Mouse (Mus musculus) A20 (cell line): ENCODE measurements around the gene Tmem125.
"Not testable (repeated sequence)": the region's sequence is repeated elsewhere in the genome, so short reads cannot be mapped to it uniquely, and the experiment has no call there.

Experiments used
- DNase-seq: peaks from one replicate; pipeline ENCODE4 v3.0.0-alpha.2; 2011; ENCODE audit warnings: low read depth, low spot score

Tmem125 gene

GRCm38 (mm10) chr4:118537801-118538200, 6.0 kb downstream of the Tmem125 start:
- no peak for DNase-seq

DNA sequence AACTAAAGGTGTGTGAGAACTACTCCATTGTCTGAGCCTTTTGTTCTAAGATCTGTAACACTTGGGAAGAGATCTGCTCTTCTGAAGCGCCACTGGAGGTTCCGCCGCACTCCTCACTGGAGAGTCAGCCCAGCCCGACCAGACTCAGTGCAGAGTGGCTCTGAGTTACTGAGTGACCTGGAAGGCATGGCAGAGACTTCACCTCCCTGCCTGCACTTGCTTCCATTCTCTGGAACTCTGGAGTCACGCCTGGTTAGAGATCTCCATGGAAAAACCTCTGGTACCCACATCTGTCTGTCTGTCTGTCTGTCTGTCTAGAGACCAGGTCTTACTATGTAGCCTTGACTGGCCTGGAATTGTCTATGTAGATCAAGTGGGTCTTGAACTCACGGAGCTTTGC, 8.2 kb downstream of the Tmem125 start:
- no peak for DNase-seq

GRCm38 (mm10) chr4:118533605-118534004, 10.2 kb downstream of the Tmem125 start:
- DNase-seq = no peak

DNA sequence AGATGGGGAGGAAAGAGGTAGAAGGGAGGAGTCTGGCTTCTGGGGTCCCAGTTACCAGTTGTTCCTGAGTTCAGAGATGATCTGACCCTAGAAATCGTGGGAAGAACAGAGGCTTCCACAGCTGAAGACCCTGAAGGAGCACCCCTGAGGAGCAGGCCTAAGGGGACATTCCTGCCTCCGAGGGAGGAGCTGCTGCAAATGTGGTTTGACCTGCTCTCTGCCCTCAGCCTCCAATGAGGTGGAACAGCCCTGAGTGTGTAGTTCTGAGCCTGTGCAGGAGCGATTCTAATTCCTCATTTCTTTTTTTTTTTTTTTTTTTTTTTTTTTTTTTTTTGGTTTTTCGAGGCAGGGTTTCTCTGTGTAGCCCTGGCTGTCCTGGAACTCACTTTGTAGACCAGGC, 10.7 kb downstream of the Tmem125 start:
- DNase-seq = no peak

- DNase-seq = no peak
These were observed 11.2 kb downstream of the Tmem125 start for GRCm38 (mm10) chr4:118532663-118533062.

DNA sequence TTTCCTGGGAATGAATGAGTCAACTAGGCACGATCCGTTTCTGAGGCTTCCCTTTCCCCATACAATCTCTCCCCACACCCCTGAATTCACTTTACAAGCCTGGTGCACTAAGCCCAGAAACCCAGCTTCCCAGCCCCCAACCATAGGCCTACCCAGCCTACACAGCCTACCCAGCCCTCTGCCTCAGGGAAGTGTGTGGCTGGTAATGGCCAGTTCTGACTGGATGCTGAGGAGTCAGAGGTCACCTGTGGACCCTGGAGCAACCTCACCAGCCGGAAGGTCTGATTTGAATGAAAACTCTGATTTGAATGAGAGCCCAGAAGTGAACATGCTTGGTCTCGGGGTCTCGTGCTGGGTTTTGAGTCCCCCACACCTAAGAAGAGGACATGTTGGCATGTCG, 16.1 kb downstream of the Tmem125 start:
- no peak for DNase-seq

DNA sequence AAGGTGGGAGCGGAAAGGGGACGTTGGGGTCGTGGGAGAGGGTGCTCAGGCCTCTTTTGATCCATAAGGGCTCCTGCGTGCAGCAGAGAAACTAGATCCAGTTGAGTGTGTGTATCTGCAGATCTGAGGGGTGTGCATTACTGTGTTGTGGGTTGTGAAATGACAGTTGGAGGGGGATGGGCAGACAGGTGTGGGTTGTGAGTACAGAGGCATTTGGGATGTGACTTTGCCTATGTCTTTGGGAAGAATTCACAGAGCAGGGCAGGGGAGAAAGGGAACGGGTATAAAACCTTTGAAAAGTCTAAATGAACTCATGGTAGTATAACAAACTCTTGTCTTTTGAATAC, 16.5 kb downstream of the Tmem125 start:
- DNase-seq = no peak

DNA sequence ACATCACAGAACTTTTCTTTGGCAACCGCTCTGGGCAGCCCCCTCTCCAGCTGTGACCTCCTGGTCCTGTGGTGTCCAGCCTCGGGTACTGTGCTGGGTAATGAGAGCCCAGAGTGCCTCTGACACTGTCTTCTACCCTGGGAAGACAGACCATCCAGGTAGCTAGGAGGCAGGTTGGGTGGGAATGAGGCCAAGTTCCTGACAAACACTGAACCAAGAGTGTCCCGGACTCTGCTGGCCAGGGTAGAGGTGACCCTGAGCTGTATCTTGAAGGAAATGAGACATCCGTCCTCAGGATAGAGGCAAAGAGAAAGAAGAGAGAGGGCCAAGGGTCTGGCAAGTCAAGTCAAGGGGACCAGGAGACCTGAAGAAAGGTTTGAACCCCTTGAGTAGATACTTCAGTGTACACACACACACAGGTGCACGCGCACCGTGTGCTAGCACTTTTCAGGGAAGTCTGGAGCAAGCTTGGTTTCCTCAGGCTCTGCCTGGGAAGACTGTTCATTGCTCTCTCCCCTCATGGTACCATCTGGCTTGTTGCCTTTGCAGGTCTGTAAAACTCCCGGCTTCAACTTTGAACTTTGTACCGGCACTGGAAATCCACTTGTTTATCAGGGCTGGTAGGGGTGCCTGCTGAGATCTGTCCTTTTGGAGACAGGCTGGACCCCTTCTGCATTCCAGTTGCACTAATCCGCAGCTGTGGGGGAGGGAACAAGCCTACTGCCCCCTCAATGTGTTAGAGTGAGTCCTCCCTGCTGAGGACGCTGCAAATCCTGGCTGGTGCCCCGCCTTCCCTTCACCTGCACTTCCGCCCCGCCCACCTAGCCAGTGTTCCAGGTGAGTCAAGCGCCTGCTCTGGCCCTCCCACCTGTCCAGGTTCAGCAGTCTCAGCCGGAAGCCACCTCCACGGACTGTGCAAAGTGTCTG, 17.2 kb downstream of the Tmem125 start, which contains the start of gene 2610528J11Rik:
2610528J11Rik (plus strand) TSS at position 592 of the 927 bp plus-strand sequence.
- no peak for DNase-seq

DNA sequence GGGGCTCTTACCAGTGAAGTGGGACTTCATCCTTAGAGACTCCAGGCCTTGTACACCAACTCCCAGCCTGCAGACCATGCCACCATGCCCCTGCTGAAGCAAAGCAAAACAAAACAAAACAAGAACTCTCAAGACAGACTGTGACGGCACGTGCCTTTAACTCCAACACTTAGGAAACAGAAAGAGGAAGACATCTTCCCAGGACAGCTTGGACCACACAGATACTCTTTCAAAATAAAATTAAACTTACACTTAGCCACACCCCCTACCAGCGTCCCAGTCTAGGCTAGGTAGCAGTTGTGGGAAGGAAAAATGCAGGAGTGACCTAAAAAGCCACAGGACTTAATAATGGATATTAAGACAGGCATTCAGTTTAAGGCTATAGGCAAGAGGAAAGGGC, 18.1 kb downstream of the Tmem125 start:
- no peak for DNase-seq

- DNase-seq = no peak
These were observed 19.9 kb downstream of the Tmem125 start for GRCm38 (mm10) chr4:118523976-118524375.

DNA sequence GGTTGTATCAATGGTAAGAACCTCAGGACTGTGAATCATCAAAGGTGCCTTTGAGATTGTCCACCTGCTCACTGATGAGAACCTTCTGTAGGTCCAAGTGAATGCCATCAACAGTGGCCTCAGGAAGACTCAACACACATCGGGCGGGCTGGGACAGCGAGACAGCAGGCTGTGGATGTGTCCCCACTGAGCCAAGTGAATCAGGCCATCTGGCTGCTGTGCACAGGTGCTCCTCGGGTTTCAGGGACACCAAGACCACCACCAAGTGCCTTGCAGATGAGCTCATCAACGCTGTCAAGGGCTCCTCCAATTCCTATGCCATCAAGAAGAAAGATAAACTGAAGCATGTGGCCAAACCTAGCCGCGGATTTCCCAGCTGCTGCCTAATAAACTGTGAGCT, 21.6 kb downstream of the Tmem125 start:
- no peak for DNase-seq

GRCm38 (mm10) chr4:118518208-118518607, 25.6 kb downstream of the Tmem125 start:
- DNase-seq = no peak

- DNase-seq = no peak
These were observed 26.2 kb downstream of the Tmem125 start for GRCm38 (mm10) chr4:118517497-118518146.

DNA sequence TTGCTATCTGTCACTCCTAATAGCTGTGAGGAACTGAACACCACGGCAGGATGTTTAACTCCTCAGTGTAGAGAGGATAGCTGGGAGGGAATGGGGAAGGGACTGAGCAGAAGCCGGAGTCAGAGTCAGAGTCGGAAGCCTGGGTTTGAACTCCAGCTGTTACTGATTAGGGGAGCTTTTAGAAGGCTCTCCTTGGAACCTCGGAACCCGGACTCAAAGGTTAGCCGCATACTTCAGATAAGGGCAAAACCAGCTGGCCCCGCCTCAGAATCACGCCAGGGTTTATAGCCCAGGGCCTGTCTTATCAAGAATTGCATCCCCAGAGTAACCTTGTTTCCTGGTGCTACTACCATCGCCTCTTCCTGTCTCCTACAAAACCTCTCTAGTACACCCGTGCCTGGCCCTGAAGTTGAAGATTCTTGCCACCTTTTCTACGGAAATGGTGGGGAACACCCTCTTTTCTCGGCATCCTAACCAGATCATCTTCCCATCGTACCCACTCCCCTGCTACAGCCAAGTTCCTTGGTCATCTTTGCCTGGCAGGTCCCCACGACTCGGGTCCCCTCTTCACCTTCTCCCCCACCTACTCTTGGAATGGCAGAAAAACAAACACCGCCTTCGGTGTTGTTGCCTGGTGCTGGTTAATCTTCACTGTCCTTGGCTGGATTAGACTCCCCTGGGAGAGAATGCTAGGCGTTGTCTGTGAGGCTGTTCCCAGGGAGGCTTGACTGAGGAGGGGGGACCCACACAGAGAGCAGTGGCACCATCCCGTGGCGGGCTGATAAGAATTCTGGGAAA, 26.9 kb downstream of the Tmem125 start:
- DNase-seq = no peak

DNA sequence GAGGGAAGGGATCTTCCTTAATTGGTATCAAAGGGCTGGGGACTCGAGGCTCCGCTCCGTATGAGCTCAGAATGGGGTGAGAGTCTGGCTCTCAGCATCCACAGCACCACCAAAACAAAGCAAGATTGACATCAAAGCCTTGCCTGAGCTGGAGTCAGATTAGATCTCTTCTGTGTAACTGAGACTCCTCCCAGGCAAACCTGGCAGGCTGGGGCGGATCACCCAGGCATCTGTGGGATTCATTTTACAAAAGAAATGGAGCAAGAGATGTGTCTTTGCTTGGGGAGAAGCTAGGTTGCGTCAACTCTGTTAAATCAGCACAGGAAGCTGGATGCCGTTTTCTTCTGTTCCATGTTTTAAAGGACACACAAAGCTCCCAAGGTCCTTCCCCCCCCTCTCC, 34.8 kb downstream of the Tmem125 start:
- DNase-seq = no peak

GRCm38 (mm10) chr4:118507171-118507570, 36.7 kb downstream of the Tmem125 start:
- not testable (repeated sequence) for DNase-seq

- DNase-seq = no peak
These were observed 38.3 kb downstream of the Tmem125 start for GRCm38 (mm10) chr4:118505551-118505950.

DNA sequence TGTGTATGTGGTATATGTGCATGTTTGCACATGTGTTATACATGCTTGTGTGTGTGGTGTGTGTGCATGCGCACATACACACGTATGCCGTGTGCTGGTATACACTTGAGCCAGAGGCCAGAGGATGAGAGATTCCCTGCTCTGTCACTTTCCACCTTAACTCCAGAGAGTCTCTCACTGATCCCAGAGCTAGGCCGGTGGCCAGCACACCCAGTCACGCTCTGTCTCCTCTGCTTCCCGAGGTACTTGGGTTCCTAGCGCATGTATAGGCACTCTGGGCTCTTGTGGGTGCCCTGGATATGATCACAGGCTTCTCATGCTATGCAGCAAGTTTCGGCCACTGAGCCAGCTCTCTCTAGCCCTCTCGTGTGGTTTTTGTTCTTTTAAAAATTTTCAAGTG, 43.1 kb downstream of the Tmem125 start:
- DNase-seq = no peak

DNA sequence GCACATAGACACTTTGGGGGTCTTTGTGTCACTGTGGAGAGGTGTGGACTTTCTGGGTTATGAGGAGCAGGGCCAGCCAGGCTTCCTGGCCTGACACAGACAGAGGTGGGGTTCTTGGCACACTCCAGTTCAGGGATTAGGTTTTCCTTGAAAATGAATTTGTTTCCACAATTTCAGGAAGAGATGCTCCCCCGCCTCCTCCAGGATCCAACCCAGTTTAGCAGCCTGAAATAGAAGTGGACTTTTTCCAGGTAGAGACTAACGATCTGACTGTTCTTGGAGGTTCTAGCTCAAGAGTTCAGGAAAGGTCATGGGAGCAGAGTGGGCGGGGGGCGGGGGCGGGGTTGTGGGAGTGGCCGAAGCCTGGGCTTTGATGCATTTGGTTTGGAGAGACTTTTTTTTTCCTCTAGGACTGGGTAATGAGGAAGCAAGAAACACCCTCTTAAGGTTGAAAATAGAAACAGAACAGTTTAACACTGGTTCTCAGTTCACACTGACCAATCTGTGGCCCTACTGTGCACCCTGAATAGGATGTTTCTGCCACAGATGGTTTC, 43.6 kb downstream of the Tmem125 start:
- DNase-seq = peak; percentile 2
